Mouse (Mus musculus) cortical plate, adult 2 months (tissue): ENCODE measurements around the gene Gm5901.

Source experiments
- CTCF ChIP-seq: fragments of 200-500 bp; IDR thresholded peaks from 2 replicates; pipeline ENCODE4 v1.5.1; 2011; ENCODE audit warnings: mild to moderate bottlenecking, control low read depth, low read length; ENCODE audit not compliant: insufficient read depth; ENCODE audit errors: extremely low read depth
- POLR2A ChIP-seq: fragments of 200-500 bp; IDR thresholded peaks from 2 replicates; pipeline ENCODE4 v1.6.1; 2011; ENCODE audit warnings: mild to moderate bottlenecking, low read length, control low read depth; ENCODE audit not compliant: insufficient read depth; ENCODE audit errors: extremely low read depth

GRCm38 (mm10) chr7:105416529-105416928 lies 41.7 kb downstream of the Gm5901 start:
- TF ChIP-seq POLR2A (no peak), CTCF (no peak)
